Mouse (Mus musculus) CH12.LX (cell line): ENCODE measurements at regions not wholly inside any gene's neighbourhood (a gene's known extent, or its start where the extent isn't known, plus 50 kb on each side); places are given as distances from the start of the nearest gene placed in this dataset.

Experiments used
- DNase-seq: peaks from one replicate; pipeline ENCODE4 v3.0.0-alpha.2; 2013; ENCODE audit errors: extremely low read depth
- H3K27ac ChIP-seq: 2 replicates; pipeline ENCODE4 v1.5.1; 2012; ENCODE audit warnings: low read depth, mild to moderate bottlenecking, control low read depth, moderate library complexity; ENCODE audit not compliant: insufficient read depth
- H3K27me3 ChIP-seq: replicated peaks from 2 replicates; pipeline ENCODE3; 2012; ENCODE audit warnings: inconsistent platforms
- H3K36me3 ChIP-seq, 2 experiments: replicated peaks in 1 of 2; 2 replicates each; pipeline versions ENCODE3 to v1.6.1; 2012; ENCODE audit warnings: inconsistent platforms in 1 of 2, low read length in 1 of 2, mild to moderate bottlenecking in 1 of 2, mixed read lengths in 1 of 2, moderate library complexity in 1 of 2; ENCODE audit not compliant: control insufficient read depth in 1 of 2, insufficient read depth in 1 of 2
- H3K4me1 ChIP-seq, 2 experiments: 2 replicates each; pipeline ENCODE4 v1.6.1; 2012; ENCODE audit warnings: inconsistent platforms in 1 of 2, moderate library complexity in 1 of 2; ENCODE audit not compliant: insufficient read depth in 2 of 2, control insufficient read depth in 1 of 2
- H3K4me2 ChIP-seq: 2 replicates; pipeline ENCODE4 v1.6.1; 2012; ENCODE audit warnings: low read depth, mild to moderate bottlenecking, control low read depth; ENCODE audit not compliant: poor library complexity, insufficient read depth, severe bottlenecking
- H3K4me3 ChIP-seq, 3 experiments: fragments of 150-350 bp in 1 of 3; sonication (generic) in 1 of 3; replicated peaks in 1 of 3; 2 replicates each; pipeline versions ENCODE3 to v1.5.1; 2011 to 2012; ENCODE audit warnings: low read depth in 2 of 3, low read length in 2 of 3, mild to moderate bottlenecking in 2 of 3, moderate library complexity in 2 of 3, control low read depth in 1 of 3, improper control_type of control experiment in 1 of 3, inconsistent platforms in 1 of 3, mixed read lengths in 1 of 3; ENCODE audit not compliant: poor library complexity in 1 of 3
- H3K79me2 ChIP-seq: replicated peaks from 2 replicates; pipeline ENCODE4 v1.6.1; 2012; ENCODE audit warnings: mild to moderate bottlenecking, moderate library complexity; ENCODE audit not compliant: control insufficient read depth, poor library complexity, insufficient read depth, severe bottlenecking; ENCODE audit errors: extremely low read depth
- H3K9ac ChIP-seq: 2 replicates; pipeline ENCODE4 v1.6.1; 2012; ENCODE audit warnings: low read depth, mild to moderate bottlenecking, control low read depth, moderate library complexity; ENCODE audit not compliant: insufficient read depth
- H3K9me3 ChIP-seq: replicated peaks from 2 replicates; pipeline ENCODE3; 2012; ENCODE audit warnings: low read length, inconsistent platforms, mixed read lengths
- BHLHE40 ChIP-seq: IDR thresholded peaks from 2 replicates; pipeline ENCODE4 v1.6.1; 2011; ENCODE audit warnings: mild to moderate bottlenecking, low read depth, low read length, improper control_type of control experiment
- CHD2 ChIP-seq: IDR thresholded peaks from 2 replicates; pipeline ENCODE4 v1.6.1; 2011; ENCODE audit warnings: low read length, improper control_type of control experiment
- EP300 ChIP-seq: IDR thresholded peaks from 2 replicates; pipeline ENCODE4 v1.6.1; 2011; ENCODE audit warnings: low read length, improper control_type of control experiment
- HCFC1 ChIP-seq: IDR thresholded peaks from 2 replicates; pipeline ENCODE4 v1.6.1; 2012; ENCODE audit warnings: low read depth, mild to moderate bottlenecking, inconsistent platforms, low read length, improper control_type of control experiment
- IRF4 ChIP-seq: IDR thresholded peaks from 2 replicates; pipeline ENCODE4 v1.6.1; 2014; ENCODE audit warnings: low read depth, mild to moderate bottlenecking, inconsistent platforms, low read length, improper control_type of control experiment
- JUN ChIP-seq: IDR thresholded peaks from 2 replicates; pipeline ENCODE4 v1.6.1; 2011; ENCODE audit warnings: low read depth, mild to moderate bottlenecking, low read length, improper control_type of control experiment, moderate library complexity; ENCODE audit not compliant: insufficient read depth
- MAX ChIP-seq: IDR thresholded peaks from 2 replicates; pipeline ENCODE4 v1.6.1; 2011; ENCODE audit warnings: low read length, improper control_type of control experiment
- MAZ ChIP-seq: IDR thresholded peaks from 2 replicates; pipeline ENCODE4 v1.6.1; 2012; ENCODE audit warnings: low read depth, mild to moderate bottlenecking, inconsistent platforms, low read length, improper control_type of control experiment, moderate library complexity
- MXI1 ChIP-seq: IDR thresholded peaks from 2 replicates; pipeline ENCODE4 v1.6.1; 2011; ENCODE audit warnings: mild to moderate bottlenecking, low read depth, low read length, improper control_type of control experiment
- NELFE ChIP-seq: IDR thresholded peaks from 2 replicates; pipeline ENCODE4 v1.6.1; 2011; ENCODE audit warnings: low read depth, low read length, improper control_type of control experiment
- NRF1 ChIP-seq: IDR thresholded peaks from 2 replicates; pipeline ENCODE4 v1.6.1; 2014; ENCODE audit warnings: low read depth, mild to moderate bottlenecking, inconsistent platforms, low read length, improper control_type of control experiment, moderate library complexity
- PAX5 ChIP-seq: IDR thresholded peaks from 2 replicates; pipeline ENCODE4 v1.6.1; 2012; ENCODE audit warnings: low read length, inconsistent platforms, mixed read lengths
- POLR2AphosphoS2 ChIP-seq: IDR thresholded peaks from 2 replicates; pipeline ENCODE4 v1.6.1; 2011; ENCODE audit warnings: low read depth, low read length, improper control_type of control experiment
- SIN3A ChIP-seq: IDR thresholded peaks from 2 replicates; pipeline ENCODE4 v1.6.1; 2012; ENCODE audit warnings: low read length, improper control_type of control experiment, inconsistent platforms
- SMC3 ChIP-seq: IDR thresholded peaks from 2 replicates; pipeline ENCODE4 v1.6.1; 2011; ENCODE audit warnings: low read depth, low read length, improper control_type of control experiment
- TBP ChIP-seq: conservative IDR thresholded peaks from 2 replicates; pipeline ENCODE4 v1.6.1; 2011; ENCODE audit warnings: low read depth, low read length, improper control_type of control experiment
- TCF12 ChIP-seq: IDR thresholded peaks from 2 replicates; pipeline ENCODE4 v1.6.1; 2014; ENCODE audit warnings: low read depth, mild to moderate bottlenecking, inconsistent platforms, low read length, improper control_type of control experiment
- UBTF ChIP-seq: IDR thresholded peaks from 2 replicates; pipeline ENCODE4 v1.6.1; 2012; ENCODE audit warnings: low read depth, mild to moderate bottlenecking, inconsistent platforms, low read length, improper control_type of control experiment, moderate library complexity
- USF1 ChIP-seq: IDR thresholded peaks from 2 replicates; pipeline ENCODE4 v1.6.1; 2014; ENCODE audit warnings: low read depth, mild to moderate bottlenecking, inconsistent platforms, low read length, improper control_type of control experiment
- USF2 ChIP-seq: conservative IDR thresholded peaks from 2 replicates; pipeline ENCODE4 v1.6.1; 2011; ENCODE audit warnings: low read depth, low read length, improper control_type of control experiment
- ZC3H11A ChIP-seq: IDR thresholded peaks from 2 replicates; pipeline ENCODE4 v1.6.1; 2012; ENCODE audit warnings: low read depth, mild to moderate bottlenecking, inconsistent platforms, low read length, improper control_type of control experiment
- ZMIZ1 ChIP-seq: IDR thresholded peaks from 2 replicates; pipeline ENCODE4 v1.6.1; 2012; ENCODE audit warnings: low read depth, mild to moderate bottlenecking, inconsistent platforms, low read length, improper control_type of control experiment
- ZNF384 ChIP-seq: IDR thresholded peaks from 2 replicates; pipeline ENCODE4 v1.6.1; 2012; ENCODE audit warnings: low read depth, low read length, improper control_type of control experiment, inconsistent platforms
- dilution Hi-C: fragments of 300-500 bp; cut with MboI; formaldehyde crosslinking; loops from 2 replicates; pipeline ENCODE4 v1.14.3; 2020; ENCODE audit warnings: low sequenced_read_pairs; ENCODE audit not compliant: extremely low pct_unique_long_range_greater_than_20kb, extremely low pct_ligation_motif_present
- in situ Hi-C: fragments of 300-500 bp; cut with MboI; formaldehyde crosslinking; loops from 3 replicates; pipeline ENCODE4 v1.14.3; 2019; ENCODE audit warnings: low sequenced_read_pairs, low pct_ligation_motif_present, low pct_unique_long_range_greater_than_20kb, mixed read lengths

- no peak overlapping the region; the same call in 1 of the 2 replicates for H3K4me2 ChIP-seq
- H3K4me1 ChIP-seq, result peaks cover 0 to 3% of the 10 kb centered on the region in 2 experiments; a peak in 2 of 4 replicates
- dilution Hi-C loops, result no loop called here
- TF ChIP-seq CHD2, result no peak
- no peak for TF ChIP-seq MXI1
- TF ChIP-seq SIN3A, result no peak
- TF ChIP-seq MAZ, result no peak
- no peak for TF ChIP-seq ZC3H11A
- TF ChIP-seq HCFC1, result no peak
- TF ChIP-seq UBTF, result no peak
- no peak for TF ChIP-seq SMC3
- TF ChIP-seq NRF1, result no peak
- TF ChIP-seq POLR2AphosphoS2, result no peak
- no peak for TF ChIP-seq TCF12
- no peak overlapping the region for H3K9ac ChIP-seq
- no peaks in the 10 kb centered on the region for H3K36me3 ChIP-seq
- no peaks in the 10 kb centered on the region for H3K27me3 ChIP-seq
- DNase-seq, result no peak
- no peak overlapping the region for H3K4me3 ChIP-seq
- in situ Hi-C loops, result no loop called here
- H3K79me2 ChIP-seq, result no peaks in the 10 kb centered on the region
- peaks cover 49% of the 10 kb centered on the region for H3K9me3 ChIP-seq
- no peak overlapping the region for H3K27ac ChIP-seq
These were observed 80.4 kb upstream of the Emb start for GRCm38 (mm10) chr13:117127813-117128549.

- H3K27me3 ChIP-seq, result no peaks in the 10 kb centered on the region
- no peak for DNase-seq
- H3K27ac ChIP-seq, result no peak overlapping the region
- H3K36me3 ChIP-seq, result no peaks in the 10 kb centered on the region
- in situ Hi-C loops (no loop called here), dilution Hi-C loops (no loop called here)
- TF ChIP-seq NRF1 (no peak), BHLHE40 (peak; percentile 80)
- peaks cover 45% of the 10 kb centered on the region for H3K9me3 ChIP-seq
- H3K79me2 ChIP-seq, result no peaks in the 10 kb centered on the region
- peaks cover 0 to 3% of the 10 kb centered on the region in 2 experiments; a peak in 2 of 4 replicates for H3K4me1 ChIP-seq
- no peak overlapping the region for H3K4me3 ChIP-seq
- no peak overlapping the region for H3K9ac ChIP-seq
- H3K4me2 ChIP-seq, result no peak overlapping the region; the same call in 1 of the 2 replicates
These were observed 81.1 kb upstream of the Emb start for GRCm38 (mm10) chr13:117127116-117127728.

- H3K27me3 ChIP-seq, result no peaks in the 10 kb centered on the region
- H3K79me2 ChIP-seq, result no peaks in the 10 kb centered on the region
- H3K9me3 ChIP-seq, result peaks cover 27% of the 10 kb centered on the region
- no peak overlapping the region for H3K27ac ChIP-seq
- no peaks in the 10 kb centered on the region for H3K36me3 ChIP-seq
- TF ChIP-seq CHD2, result no peak
- TF ChIP-seq NRF1, result no peak
- no peak for TF ChIP-seq EP300
- no peak for TF ChIP-seq MAX
- no peak for TF ChIP-seq POLR2AphosphoS2
- no peak for TF ChIP-seq UBTF
- no peak for TF ChIP-seq TBP
- no peak for TF ChIP-seq ZNF384
- no peak for TF ChIP-seq USF1
- TF ChIP-seq SIN3A, result no peak
- no peak for TF ChIP-seq ZC3H11A
- TF ChIP-seq HCFC1, result no peak
- TF ChIP-seq TCF12, result no peak
- TF ChIP-seq USF2, result no peak
- no peak for TF ChIP-seq JUN
- TF ChIP-seq NELFE, result no peak
- no peak for TF ChIP-seq SMC3
- TF ChIP-seq ZMIZ1, result no peak
- no peak for TF ChIP-seq IRF4
- no peak for TF ChIP-seq PAX5
- no peak overlapping the region for H3K9ac ChIP-seq
- no peak overlapping the region for H3K4me3 ChIP-seq
- dilution Hi-C loops, result no loop called here
- no peak overlapping the region for H3K4me2 ChIP-seq
- DNase-seq, result no peak
- in situ Hi-C loops, result no loop called here
- H3K4me1 ChIP-seq, result no peaks in the 10 kb centered on the region
These were observed 88.7 kb upstream of the Emb start for GRCm38 (mm10) chr13:117119636-117120035.
